Mouse (Mus musculus) hindbrain, embryonic 11.5 days (tissue): ENCODE results near the gene Hspg2. TPM values are rescaled to one million over a fixed set of nuclear protein-coding genes. Genes with fewer than 3 reads are reported as not detected.
A peak's percentile ranks its signal among the peaks of the same experiment; 100 is the strongest.

Experiments used
- ATAC-seq: fragments of 200-750 bp; cut with Nextera tagmentation; 2 replicates; pipeline ENCODE4 v1.8.0; 2017; ENCODE audit warnings: mild to moderate bottlenecking, moderate TSS enrichment, moderate library complexity; ENCODE audit not compliant: low FRiP score
- DNase-seq: peaks from one replicate; pipeline ENCODE4 v3.0.0-alpha.2; 2015; ENCODE audit warnings: low spot score
- H3K27ac ChIP-seq: fragments of 300-500 bp; sonication (generic); 2 replicates; pipeline ENCODE4 v1.5.1; 2014; ENCODE audit warnings: mild to moderate bottlenecking, low read depth, low read length
- H3K27me3 ChIP-seq: fragments of 300-500 bp; sonication (generic); 2 replicates; pipeline ENCODE4 v1.6.1; 2014; ENCODE audit warnings: mild to moderate bottlenecking, low read length, moderate library complexity, mixed read lengths; ENCODE audit not compliant: control insufficient read depth, insufficient read depth
- H3K36me3 ChIP-seq: fragments of 300-500 bp; sonication (generic); 2 replicates; pipeline ENCODE4 v1.6.1; 2014; ENCODE audit warnings: mild to moderate bottlenecking, low read length, moderate library complexity, mixed read lengths; ENCODE audit not compliant: control insufficient read depth, insufficient read depth
- H3K4me1 ChIP-seq: fragments of 300-500 bp; sonication (generic); replicated peaks from 2 replicates; pipeline ENCODE4 v1.6.1; 2014; ENCODE audit warnings: low read length, mixed read lengths; ENCODE audit not compliant: control insufficient read depth, insufficient read depth
- H3K4me2 ChIP-seq: fragments of 300-500 bp; sonication (generic); replicated peaks from 2 replicates; pipeline ENCODE4 v1.6.1; 2014; ENCODE audit warnings: mild to moderate bottlenecking, low read depth, low read length
- H3K4me3 ChIP-seq: fragments of 300-500 bp; sonication (generic); 2 replicates; pipeline ENCODE4 v1.5.1; 2014; ENCODE audit warnings: low read depth, low read length
- H3K9ac ChIP-seq: fragments of 300-500 bp; sonication (generic); 2 replicates; pipeline ENCODE4 v1.6.1; 2014; ENCODE audit warnings: low read depth, low read length
- H3K9me3 ChIP-seq: fragments of 300-500 bp; sonication (generic); 2 replicates; pipeline ENCODE4 v1.6.1; 2016; ENCODE audit warnings: low read length; ENCODE audit not compliant: control insufficient read depth
- WGBS: fragments of 180-500 bp; shearing (Covaris S2); extraction: QIAGEN DNeasy Blood & Tissue Kit; methylation state at CpG from one replicate; pipeline ENCODE4 v1.1.7; 2014; 5-methylcytosine and 5-hydroxymethylcytosine counted together
- polyA plus RNA-seq: library from polyadenylated mRNA; unstranded; fragments of >200 nt; fragmentation: Nextera tagmentation; extraction: Ambion mirVana; gene quantifications from 2 replicates; pipeline ENCODE4 v1.2.1, GENCODE M21; 2014

Hspg2 gene
- polyA plus RNA-seq, 1 experiment from 2014 or later = 18.1 TPM

GRCm38 (mm10) chr4:137483871-137484270, 15.3 kb downstream of the Hspg2 start:
- ATAC-seq (no peak), DNase-seq (no peak)
- Histone ChIP-seq H3K4me1 (peaks cover 41% of the 10 kb centered on the region), H3K4me2 (no peak overlapping the region), H3K27me3 (no peaks in the 10 kb centered on the region), H3K9me3 (no peaks in the 10 kb centered on the region), H3K4me3 (no peak overlapping the region), H3K27ac (no peak overlapping the region), H3K9ac (no peak overlapping the region), H3K36me3 (no peaks in the 10 kb centered on the region)
- WGBS = 83% methylated on average over 16 of the region's 16 CpGs

- no peak for DNase-seq
- H3K4me3 ChIP-seq = no peak overlapping the region
- no peaks in the 10 kb centered on the region for H3K27me3 ChIP-seq
- H3K36me3 ChIP-seq = no peaks in the 10 kb centered on the region
- 81% methylated on average over 7 of the region's 7 CpGs for WGBS
- H3K27ac ChIP-seq = no peak overlapping the region
- H3K9me3 ChIP-seq = no peaks in the 10 kb centered on the region
- ATAC-seq = no peak
- H3K4me2 ChIP-seq = no peak overlapping the region
- H3K4me1 ChIP-seq = peaks cover 39% of the 10 kb centered on the region
- H3K9ac ChIP-seq = no peak overlapping the region
These were observed 16.0 kb downstream of the Hspg2 start for GRCm38 (mm10) chr4:137484586-137484985.

- WGBS = 41% methylated on average over 14 of the region's 14 CpGs
- DNase-seq = peak; percentile 32
- Histone ChIP-seq H3K4me3 (no peak overlapping the region), H3K9ac (no peak overlapping the region), H3K27me3 (no peaks in the 10 kb centered on the region), H3K27ac (0 out of 2 replicates have a peak overlapping the region, but pooled peaks have one; percentile 10), H3K4me1 (peaks cover 38% of the 10 kb centered on the region), H3K36me3 (no peaks in the 10 kb centered on the region), H3K9me3 (no peaks in the 10 kb centered on the region), H3K4me2 (no peak overlapping the region)
- ATAC-seq = no peak
These were observed 16.8 kb downstream of the Hspg2 start for GRCm38 (mm10) chr4:137485258-137485960.

GRCm38 (mm10) chr4:137486081-137487014, 17.8 kb downstream of the Hspg2 start:
- H3K36me3 ChIP-seq = no peaks in the 10 kb centered on the region
- no peak overlapping the region for H3K4me2 ChIP-seq
- no peak overlapping the region for H3K4me3 ChIP-seq
- H3K9ac ChIP-seq = no peak overlapping the region
- H3K9me3 ChIP-seq = no peaks in the 10 kb centered on the region
- H3K27ac ChIP-seq = 0 out of 2 replicates have a peak overlapping the region, but pooled peaks have one; percentile 10
- DNase-seq = peak; percentile 20
- WGBS = 31% methylated on average over 20 of the region's 20 CpGs
- ATAC-seq = no peak
- H3K4me1 ChIP-seq = peaks cover 32% of the 10 kb centered on the region
- no peaks in the 10 kb centered on the region for H3K27me3 ChIP-seq

GRCm38 (mm10) chr4:137487286-137488000, 18.9 kb downstream of the Hspg2 start:
- WGBS = 42% methylated on average over 9 of the region's 10 CpGs
- H3K36me3 ChIP-seq = no peaks in the 10 kb centered on the region
- H3K9me3 ChIP-seq = no peaks in the 10 kb centered on the region
- peak overlapping the region; percentile 47; the same call in 1 of the 2 replicates for H3K27ac ChIP-seq
- H3K4me2 ChIP-seq = no peak overlapping the region
- no peak overlapping the region for H3K4me3 ChIP-seq
- H3K9ac ChIP-seq = peak overlapping the region; percentile 31; the same call in 1 of the 2 replicates
- DNase-seq = peak; percentile 34
- peaks cover 25% of the 10 kb centered on the region for H3K4me1 ChIP-seq
- H3K27me3 ChIP-seq = no peaks in the 10 kb centered on the region
- ATAC-seq = no peak

GRCm38 (mm10) chr4:137488038-137488437, 19.5 kb downstream of the Hspg2 start:
- no peaks in the 10 kb centered on the region for H3K27me3 ChIP-seq
- H3K9ac ChIP-seq = 0 out of 2 replicates have a peak overlapping the region, but pooled peaks have one; percentile 31
- H3K4me1 ChIP-seq = peaks cover 25% of the 10 kb centered on the region
- 32% methylated on average over 11 of the region's 11 CpGs for WGBS
- no peak overlapping the region for H3K4me2 ChIP-seq
- H3K36me3 ChIP-seq = no peaks in the 10 kb centered on the region
- H3K9me3 ChIP-seq = no peaks in the 10 kb centered on the region
- H3K4me3 ChIP-seq = no peak overlapping the region
- peak; percentile 27 for DNase-seq
- no peak overlapping the region for H3K27ac ChIP-seq
- no peak for ATAC-seq

GRCm38 (mm10) chr4:137488571-137489303, 20.2 kb downstream of the Hspg2 start:
- DNase-seq (peak; percentile 63), ATAC-seq (peak; percentile 50; the same call in 1 of the 2 replicates)
- no peaks in the 10 kb centered on the region for H3K36me3 ChIP-seq
- H3K9ac ChIP-seq = 0 out of 2 replicates have a peak overlapping the region, but pooled peaks have one; percentile 23
- H3K4me3 ChIP-seq = no peak overlapping the region
- 0 out of 2 replicates have a peak overlapping the region, but pooled peaks have one; percentile 17 for H3K27ac ChIP-seq
- no peak overlapping the region for H3K4me2 ChIP-seq
- WGBS = 15% methylated on average over 12 of the region's 12 CpGs
- no peaks in the 10 kb centered on the region for H3K27me3 ChIP-seq
- H3K9me3 ChIP-seq = no peaks in the 10 kb centered on the region
- peaks cover 25% of the 10 kb centered on the region for H3K4me1 ChIP-seq

- H3K27ac ChIP-seq = no peak overlapping the region
- H3K27me3 ChIP-seq = no peaks in the 10 kb centered on the region
- no peak for DNase-seq
- no peak for ATAC-seq
- WGBS = 55% methylated on average over 8 of the region's 8 CpGs
- H3K9me3 ChIP-seq = no peaks in the 10 kb centered on the region
- no peak overlapping the region for H3K9ac ChIP-seq
- H3K4me3 ChIP-seq = no peak overlapping the region
- no peaks in the 10 kb centered on the region for H3K36me3 ChIP-seq
- no peak overlapping the region for H3K4me2 ChIP-seq
- peaks cover 30% of the 10 kb centered on the region for H3K4me1 ChIP-seq
These were observed 21.4 kb downstream of the Hspg2 start for GRCm38 (mm10) chr4:137489996-137490395.
